In genomic region chr16:33019117-33019770, GRCm38 (mm10) we compare ENCODE assay signal across 11 mouse cellular contexts. TPM values are rescaled to one million over a fixed set of nuclear protein-coding genes. Genes with fewer than 3 reads are reported as not detected.
DNase-seq lines count a peak whose midpoint lies in the region; ATAC-seq lines count a peak whose summit lies in the region.
"Had no signal": no experiment of that assay in that cellular context is flagged by ENCODE, and none has a peak within 500 bp of the region (broad histone marks: within the 10 kb centered on the region; RNA-seq: fewer than 3 reads in every experiment).

No protein-coding gene starts in this region.

- peaks cover 15% of the 10 kb centered on the region; the same call in 1 of the 2 replicates for H3K36me3 ChIP-seq in kidney, embryonic 14.5 days (ENCODE audit: control insufficient read depth, insufficient read depth, low read length)
- H3K36me3 ChIP-seq in heart, embryonic 10.5 days: peaks cover 19% of the 10 kb centered on the region

- H3K4me2 ChIP-seq in kidney, embryonic 14.5 days (replicated peaks; ENCODE audit: low read depth, low read length): peak overlapping the region; percentile 29; the same call in 1 of the 2 replicates
- H3K4me2 ChIP-seq: forebrain, embryonic 12.5 days had no signal

- no peak overlapping the region for H3K4me3 ChIP-seq in kidney, embryonic 14.5 days (ENCODE audit: low read length)
- no peak overlapping the region for H3K4me3 ChIP-seq in heart, embryonic 10.5 days
- H3K4me3 ChIP-seq: forebrain, embryonic 12.5 days had no signal

- DNase-seq in ovary, postnatal 36 days (ENCODE audit: low spot score): peak; percentile 31
- no peak for DNase-seq in ovary, postnatal 10 days (ENCODE audit: low spot score)
- peak; percentile 66 to 74 for DNase-seq in adrenal gland, postnatal 36 days
- DNase-seq in testis, postnatal 10 days (ENCODE audit: low spot score): peak; percentile 53
- DNase-seq in left cerebral cortex, adult 9 months (ENCODE audit: low spot score in 2 of 2): no peak
- no peak for DNase-seq in heart, embryonic 10.5 days (ENCODE audit: low spot score)
- no peak for DNase-seq in lung, postnatal 14 days
- DNase-seq: cerebellum, postnatal 14 days; layer of hippocampus, postnatal 36 days had no signal

- H3K9ac ChIP-seq in kidney, embryonic 14.5 days (ENCODE audit: low read depth, low read length): peak overlapping the region; percentile 8; the same call in 1 of the 2 replicates
- H3K9ac ChIP-seq: forebrain, embryonic 12.5 days had no signal

- H3K27ac ChIP-seq in kidney, embryonic 14.5 days (ENCODE audit: low read depth, low read length): peak overlapping the region; percentile 74; the same call in 1 of the 2 replicates
- no peak overlapping the region for H3K27ac ChIP-seq in heart, embryonic 10.5 days
- H3K27ac ChIP-seq: forebrain, embryonic 12.5 days had no signal

- peak; percentile 79 for ATAC-seq in kidney, embryonic 14.5 days (ENCODE audit: low FRiP score, low TSS enrichment)

- H3K27me3 ChIP-seq in kidney, embryonic 14.5 days (ENCODE audit: control insufficient read depth, insufficient read depth, low read length): no peaks in the 10 kb centered on the region
- H3K27me3 ChIP-seq in heart, embryonic 10.5 days (ENCODE audit: insufficient read depth, poor library complexity, severe bottlenecking): no peaks in the 10 kb centered on the region
- H3K27me3 ChIP-seq: forebrain, embryonic 12.5 days had no signal

- no peaks in the 10 kb centered on the region for H3K4me1 ChIP-seq in kidney, embryonic 14.5 days (ENCODE audit: control insufficient read depth, insufficient read depth, low read length)
- H3K4me1 ChIP-seq in heart, embryonic 10.5 days: 0 out of 2 replicates have a peak, but pooled peaks cover 3% of the 10 kb centered on the region
- H3K4me1 ChIP-seq: forebrain, embryonic 12.5 days had no signal

- no peaks in the 10 kb centered on the region for H3K9me3 ChIP-seq in kidney, embryonic 14.5 days (ENCODE audit: control insufficient read depth, low read length)
- H3K9me3 ChIP-seq in heart, embryonic 10.5 days: no peaks in the 10 kb centered on the region
- H3K9me3 ChIP-seq: forebrain, embryonic 12.5 days had no signal

- WGBS in kidney, embryonic 14.5 days: 46% methylated on average over 21 of the region's 21 CpGs
- WGBS in heart, embryonic 10.5 days: 76% methylated on average over 21 of the region's 21 CpGs

RNA-seq across cellular contexts. Expression of gene Iqcg, which starts 36.8 kb away (rescaled TPM):
- 1 to 10 TPM; 2.3 to 2.6 TPM for total RNA-seq in adrenal gland, postnatal 36 days (2021)
- 5.1 and 5.6 TPM in 2 replicates for polyA plus RNA-seq in kidney, embryonic 14.5 days (2014; fragmentation: Nextera tagmentation; extraction: Ambion mirVana)
- polyA plus RNA-seq in heart, embryonic 10.5 days (2016; fragmentation: Nextera tagmentation; extraction: Ambion mirVana): 1.8 and 2.4 TPM in 2 replicates

RNA-seq across cellular contexts. Expression of gene Rpl35a, which starts 37.0 kb away (rescaled TPM):
- 100 to 1,000 TPM; 627 to 726 TPM for total RNA-seq in adrenal gland, postnatal 36 days (2021)
- 1,051 and 1,546 TPM in 2 replicates for polyA plus RNA-seq in kidney, embryonic 14.5 days (2014; fragmentation: Nextera tagmentation; extraction: Ambion mirVana)
- polyA plus RNA-seq in heart, embryonic 10.5 days (2016; fragmentation: Nextera tagmentation; extraction: Ambion mirVana): 737 and 843 TPM in 2 replicates

RNA-seq across cellular contexts. Expression of gene Lmln, which starts 43.1 kb away (rescaled TPM):
- total RNA-seq in adrenal gland, postnatal 36 days (2021): 10 to 100 TPM; 12.9 TPM
- 1.5 and 5.0 TPM in 2 replicates for polyA plus RNA-seq in kidney, embryonic 14.5 days (2014; fragmentation: Nextera tagmentation; extraction: Ambion mirVana)
- 3.0 and 3.3 TPM in 2 replicates for polyA plus RNA-seq in heart, embryonic 10.5 days (2016; fragmentation: Nextera tagmentation; extraction: Ambion mirVana)

Comparison
In these comparisons a context has a peak if more than half of its experiments do, and no peak if none do; other contexts are left out.
1. DNase-seq: peak in ovary, postnatal 36 days (single experiment), adrenal gland, postnatal 36 days (2 of 2) and testis, postnatal 10 days (single experiment); none in ovary, postnatal 10 days (single experiment), left cerebral cortex, adult 9 months (0 of 2), heart, embryonic 10.5 days (single experiment) and lung, postnatal 14 days (single experiment).